Mouse (Mus musculus): ENCODE measurements at regions not wholly inside any gene's neighbourhood (a gene's known extent, or its start where the extent isn't known, plus 50 kb on each side); places are given as distances from the start of the nearest gene placed in this dataset.

DNA sequence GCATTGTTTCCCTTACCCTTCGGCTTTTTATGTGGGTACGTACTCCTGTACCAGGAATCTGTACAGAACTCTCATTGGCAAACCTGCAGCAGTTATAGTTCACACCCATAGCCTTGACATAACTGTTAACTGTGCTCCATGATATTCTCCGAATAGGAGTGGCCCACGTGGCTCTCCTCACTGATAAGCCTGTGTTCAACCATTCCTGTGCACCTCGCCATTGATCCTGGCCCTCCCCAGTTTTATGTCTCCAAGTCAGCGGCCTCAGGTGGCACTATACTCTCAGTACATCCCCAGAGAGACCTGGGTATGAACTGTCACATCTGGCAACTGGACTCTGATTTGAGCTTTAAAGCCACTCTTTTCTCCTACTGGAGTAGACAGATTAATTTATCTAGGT is 324.5 kb upstream of the Mtpn start:
- Histone ChIP-seq H3K4me1 (ENCODE audit: control insufficient read depth, insufficient read depth, low read length) (no peaks in the 10 kb centered on the region), H3K4me3 (ENCODE audit: low read depth, low read length) (no peak overlapping the region), H3K9ac (ENCODE audit: low read depth, low read length) (no peak overlapping the region), H3K27ac (replicated peaks; ENCODE audit: low read depth, low read length) (no peak overlapping the region), H3K27me3 (replicated peaks; ENCODE audit: control insufficient read depth, insufficient read depth, low read length) (no peaks in the 10 kb centered on the region), H3K9me3 (ENCODE audit: control insufficient read depth, low read length) (no peaks in the 10 kb centered on the region), H3K36me3 (ENCODE audit: control insufficient read depth, insufficient read depth, low read length) (no peaks in the 10 kb centered on the region), H3K4me2 (ENCODE audit: low read depth, low read length) (no peak overlapping the region)
- DNase-seq (ENCODE audit: low spot score) (no peak), ATAC-seq (ENCODE audit: low read depth) (no peak)
- 84% methylated on average over 6 of the region's 6 CpGs for WGBS

DNA sequence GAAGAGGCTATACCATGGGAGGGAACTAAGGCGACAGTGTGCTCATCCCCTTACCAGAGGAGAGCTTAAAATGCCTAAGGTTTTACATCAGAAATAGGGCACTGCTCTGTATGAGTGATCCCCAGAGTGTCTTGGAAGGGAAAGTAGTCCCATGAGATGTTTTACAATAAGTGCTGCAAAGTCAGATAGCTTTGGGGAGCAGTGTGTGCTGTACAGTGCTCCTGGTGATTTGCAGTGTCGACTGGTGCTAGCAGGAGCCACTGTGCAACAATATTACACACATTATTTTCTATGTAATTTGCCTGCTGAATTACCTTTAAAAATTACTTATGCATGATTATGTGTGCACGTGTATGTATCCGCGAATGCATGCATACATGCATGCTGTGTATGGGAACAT is 314.3 kb upstream of the Mtpn start:
- no peaks in the 10 kb centered on the region for H3K27me3 ChIP-seq (replicated peaks; ENCODE audit: control insufficient read depth, insufficient read depth, low read length)
- no peak overlapping the region for H3K4me2 ChIP-seq (ENCODE audit: low read depth, low read length)
- H3K9ac ChIP-seq (ENCODE audit: low read depth, low read length): no peak overlapping the region
- H3K9me3 ChIP-seq (ENCODE audit: control insufficient read depth, low read length): no peaks in the 10 kb centered on the region
- no peak overlapping the region for H3K27ac ChIP-seq (replicated peaks; ENCODE audit: low read depth, low read length)
- no peak overlapping the region for H3K4me3 ChIP-seq (ENCODE audit: low read depth, low read length)
- WGBS: 84% methylated on average over 5 of the region's 5 CpGs
- H3K36me3 ChIP-seq (ENCODE audit: control insufficient read depth, insufficient read depth, low read length): no peaks in the 10 kb centered on the region
- DNase-seq (ENCODE audit: low spot score): no peak
- ATAC-seq (ENCODE audit: low read depth): no peak
- H3K4me1 ChIP-seq (ENCODE audit: control insufficient read depth, insufficient read depth, low read length): no peaks in the 10 kb centered on the region

DNA sequence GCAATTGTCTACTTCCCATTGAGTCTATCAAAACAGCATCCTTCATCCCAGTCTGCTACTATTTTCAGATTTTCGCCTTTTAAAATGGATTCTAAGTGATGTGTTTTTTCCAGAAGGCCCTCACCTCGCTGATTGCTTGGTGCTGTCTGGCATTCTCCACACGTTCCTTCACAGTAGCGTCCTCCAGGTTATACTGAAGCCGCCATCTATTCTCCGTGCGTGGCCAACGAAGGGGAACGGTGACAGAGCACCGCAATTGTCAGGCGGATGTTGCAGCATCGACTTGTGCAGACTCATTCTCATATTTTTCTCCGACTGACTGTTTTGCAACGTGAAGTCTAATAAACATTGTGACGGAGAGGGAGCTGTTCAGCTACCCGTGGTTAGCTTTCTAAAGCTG is 277.0 kb upstream of the Mtpn start:
- no peak for ATAC-seq (ENCODE audit: low read depth)
- no peak for DNase-seq (ENCODE audit: low spot score)
- Histone ChIP-seq H3K27me3 (replicated peaks; ENCODE audit: control insufficient read depth, insufficient read depth, low read length) (no peaks in the 10 kb centered on the region), H3K36me3 (ENCODE audit: control insufficient read depth, insufficient read depth, low read length) (no peaks in the 10 kb centered on the region), H3K9ac (ENCODE audit: low read depth, low read length) (no peak overlapping the region), H3K4me3 (ENCODE audit: low read depth, low read length) (no peak overlapping the region), H3K4me1 (ENCODE audit: control insufficient read depth, insufficient read depth, low read length) (no peaks in the 10 kb centered on the region), H3K27ac (replicated peaks; ENCODE audit: low read depth, low read length) (no peak overlapping the region), H3K4me2 (ENCODE audit: low read depth, low read length) (no peak overlapping the region), H3K9me3 (ENCODE audit: control insufficient read depth, low read length) (no peaks in the 10 kb centered on the region)
- 86% methylated on average over 16 of the region's 16 CpGs for WGBS

DNA sequence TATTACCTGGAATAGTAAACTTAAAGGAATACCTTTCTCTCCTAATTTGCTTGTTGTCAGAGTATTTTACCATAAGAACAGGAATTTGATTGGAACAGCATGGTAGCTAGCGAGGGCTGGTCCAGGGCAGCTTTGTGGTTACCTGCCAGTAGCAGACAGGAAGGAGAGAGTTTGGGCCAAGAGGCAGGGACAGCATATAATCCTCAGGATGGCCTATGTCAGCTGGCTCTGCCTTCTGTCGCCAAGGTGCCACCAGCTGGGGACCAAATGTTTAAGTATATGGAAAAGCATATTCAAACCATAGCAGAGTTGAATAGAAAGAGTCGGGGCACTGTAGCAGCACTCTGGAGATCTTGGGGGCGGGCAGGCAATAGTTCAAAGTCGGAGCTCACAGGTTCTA is 274.8 kb upstream of the Mtpn start:
- WGBS: 75% methylated on average over 5 of the region's 5 CpGs
- Histone ChIP-seq H3K9ac (ENCODE audit: low read depth, low read length) (no peak overlapping the region), H3K27ac (replicated peaks; ENCODE audit: low read depth, low read length) (no peak overlapping the region), H3K4me1 (ENCODE audit: control insufficient read depth, insufficient read depth, low read length) (no peaks in the 10 kb centered on the region), H3K27me3 (replicated peaks; ENCODE audit: control insufficient read depth, insufficient read depth, low read length) (no peaks in the 10 kb centered on the region), H3K4me3 (ENCODE audit: low read depth, low read length) (no peak overlapping the region), H3K9me3 (ENCODE audit: control insufficient read depth, low read length) (no peaks in the 10 kb centered on the region), H3K4me2 (ENCODE audit: low read depth, low read length) (no peak overlapping the region), H3K36me3 (ENCODE audit: control insufficient read depth, insufficient read depth, low read length) (no peaks in the 10 kb centered on the region)
- ATAC-seq (ENCODE audit: low read depth): no peak
- DNase-seq (ENCODE audit: low spot score): no peak

DNA sequence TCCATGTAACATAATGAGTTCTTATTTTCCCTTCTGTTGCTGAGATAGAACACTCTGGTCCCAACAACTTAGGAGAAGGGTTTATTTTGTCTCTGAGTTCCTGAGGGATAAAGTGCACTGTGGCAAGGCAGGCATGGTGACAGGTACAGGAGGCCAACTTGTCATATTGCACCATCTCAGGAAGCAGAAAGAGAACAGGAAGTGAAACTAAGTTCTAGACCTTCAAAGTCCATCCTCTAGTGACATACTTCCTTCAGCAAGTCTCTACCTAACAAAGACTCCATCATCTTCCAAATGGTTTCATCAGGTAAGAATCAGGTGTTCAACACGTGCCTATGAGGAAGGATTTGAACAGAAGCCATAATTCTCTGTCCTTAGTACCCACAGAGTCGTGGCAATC is 266.1 kb upstream of the Mtpn start:
- Histone ChIP-seq H3K36me3 (ENCODE audit: control insufficient read depth, insufficient read depth, low read length) (no peaks in the 10 kb centered on the region), H3K9me3 (ENCODE audit: control insufficient read depth, low read length) (no peaks in the 10 kb centered on the region), H3K4me1 (ENCODE audit: control insufficient read depth, insufficient read depth, low read length) (no peaks in the 10 kb centered on the region), H3K27me3 (replicated peaks; ENCODE audit: control insufficient read depth, insufficient read depth, low read length) (no peaks in the 10 kb centered on the region), H3K9ac (ENCODE audit: low read depth, low read length) (no peak overlapping the region), H3K4me3 (ENCODE audit: low read depth, low read length) (no peak overlapping the region), H3K27ac (replicated peaks; ENCODE audit: low read depth, low read length) (no peak overlapping the region), H3K4me2 (ENCODE audit: low read depth, low read length) (no peak overlapping the region)
- 88% methylated on average over 2 of the region's 2 CpGs for WGBS
- ATAC-seq (ENCODE audit: low read depth): no peak
- no peak for DNase-seq (ENCODE audit: low spot score)

DNA sequence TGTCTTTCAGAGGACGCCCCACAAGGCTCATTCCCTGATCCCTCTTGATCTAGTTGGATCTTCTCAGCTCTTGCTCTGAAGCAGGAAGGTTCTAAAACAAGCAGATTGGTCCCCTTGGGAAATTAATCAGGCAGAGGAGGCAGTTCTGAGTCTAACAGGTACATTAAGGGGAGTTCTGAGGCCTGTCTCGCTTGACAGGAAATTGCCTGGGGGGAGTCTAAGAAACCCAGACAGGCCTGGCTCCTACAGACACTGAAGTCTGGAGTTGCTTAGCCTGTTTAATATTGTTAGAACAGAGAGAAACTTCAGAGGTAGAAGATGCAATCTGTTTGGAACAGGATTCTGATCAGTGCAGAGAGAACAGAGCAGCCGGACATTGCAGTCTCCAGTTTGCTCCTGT is 264.4 kb upstream of the Mtpn start:
- H3K9ac ChIP-seq (ENCODE audit: low read depth, low read length): no peak overlapping the region
- no peaks in the 10 kb centered on the region for H3K36me3 ChIP-seq (ENCODE audit: control insufficient read depth, insufficient read depth, low read length)
- no peak overlapping the region for H3K4me2 ChIP-seq (ENCODE audit: low read depth, low read length)
- H3K4me1 ChIP-seq (ENCODE audit: control insufficient read depth, insufficient read depth, low read length): no peaks in the 10 kb centered on the region
- WGBS: 35% methylated on average over 3 of the region's 3 CpGs
- H3K27me3 ChIP-seq (replicated peaks; ENCODE audit: control insufficient read depth, insufficient read depth, low read length): no peaks in the 10 kb centered on the region
- no peak overlapping the region for H3K27ac ChIP-seq (replicated peaks; ENCODE audit: low read depth, low read length)
- DNase-seq (ENCODE audit: low spot score): peak; percentile 56
- no peak overlapping the region for H3K4me3 ChIP-seq (ENCODE audit: low read depth, low read length)
- ATAC-seq (ENCODE audit: low read depth): 0 out of 2 replicates have a peak, but pooled peaks have one; percentile 33
- no peaks in the 10 kb centered on the region for H3K9me3 ChIP-seq (ENCODE audit: control insufficient read depth, low read length)

DNA sequence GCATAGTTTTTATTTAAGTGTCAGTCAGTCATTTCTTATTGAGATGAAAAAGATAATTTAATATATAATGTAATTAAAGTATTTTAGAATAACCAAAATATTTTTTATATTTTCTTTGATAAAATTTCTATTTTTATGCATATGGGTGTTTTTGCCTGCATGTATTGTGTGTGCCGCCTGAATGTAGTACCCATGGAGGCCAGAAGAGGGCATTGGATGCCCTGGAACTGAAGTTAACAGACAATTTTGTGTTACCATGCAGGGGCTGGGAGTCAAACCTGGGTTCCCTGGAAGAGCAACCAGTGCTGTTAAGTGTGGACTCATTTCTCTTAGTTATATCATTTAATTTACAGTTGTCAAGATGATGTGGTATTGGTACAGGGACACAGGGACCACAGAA is 240.0 kb upstream of the Mtpn start:
- 95% methylated on average over 1 of the region's 1 CpGs for WGBS

DNA sequence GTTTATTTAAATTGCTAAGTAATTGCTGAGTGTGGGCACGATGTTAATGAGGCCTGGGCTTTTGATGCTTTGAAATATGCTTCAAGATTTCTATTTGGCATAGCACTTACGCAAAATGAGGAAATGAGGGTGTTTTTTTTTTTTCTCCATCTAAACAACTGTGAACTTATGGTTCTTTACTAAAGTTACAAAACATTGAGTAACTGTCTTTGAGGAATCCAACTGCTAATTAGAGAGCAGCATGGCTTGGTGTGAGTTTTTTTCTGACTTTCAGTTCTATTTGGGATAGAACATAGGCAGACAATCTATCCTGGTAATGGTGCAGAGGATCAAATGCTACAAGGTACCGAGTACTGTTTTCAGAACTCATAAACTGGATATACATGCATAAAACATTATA is 231.2 kb upstream of the Mtpn start:
- H3K27me3 ChIP-seq (replicated peaks; ENCODE audit: control insufficient read depth, insufficient read depth, low read length): no peaks in the 10 kb centered on the region
- H3K4me1 ChIP-seq (ENCODE audit: control insufficient read depth, insufficient read depth, low read length): no peaks in the 10 kb centered on the region
- no peak overlapping the region for H3K4me3 ChIP-seq (ENCODE audit: low read depth, low read length)
- H3K4me2 ChIP-seq (ENCODE audit: low read depth, low read length): no peak overlapping the region
- H3K9me3 ChIP-seq (ENCODE audit: control insufficient read depth, low read length): no peaks in the 10 kb centered on the region
- no peak for ATAC-seq (ENCODE audit: low read depth)
- no peak for DNase-seq (ENCODE audit: low spot score)
- H3K27ac ChIP-seq (replicated peaks; ENCODE audit: low read depth, low read length): no peak overlapping the region
- H3K36me3 ChIP-seq (ENCODE audit: control insufficient read depth, insufficient read depth, low read length): no peaks in the 10 kb centered on the region
- WGBS: 82% methylated on average over 3 of the region's 3 CpGs
- H3K9ac ChIP-seq (ENCODE audit: low read depth, low read length): no peak overlapping the region

More for the DNA sequence above, 240.0 kb upstream of the Mtpn start:
- DNase-seq (ENCODE audit: low spot score) (no peak), ATAC-seq (ENCODE audit: low read depth) (no peak)
- no peaks in the 10 kb centered on the region for H3K36me3 ChIP-seq (ENCODE audit: control insufficient read depth, insufficient read depth, low read length)
- no peak overlapping the region for H3K4me3 ChIP-seq (ENCODE audit: low read depth, low read length)
- H3K27ac ChIP-seq (replicated peaks; ENCODE audit: low read depth, low read length): no peak overlapping the region
- no peaks in the 10 kb centered on the region for H3K4me1 ChIP-seq (ENCODE audit: control insufficient read depth, insufficient read depth, low read length)
- H3K9ac ChIP-seq (ENCODE audit: low read depth, low read length): no peak overlapping the region
- H3K27me3 ChIP-seq (replicated peaks; ENCODE audit: control insufficient read depth, insufficient read depth, low read length): no peaks in the 10 kb centered on the region
- no peak overlapping the region for H3K4me2 ChIP-seq (ENCODE audit: low read depth, low read length)
- no peaks in the 10 kb centered on the region for H3K9me3 ChIP-seq (ENCODE audit: control insufficient read depth, low read length)

DNA sequence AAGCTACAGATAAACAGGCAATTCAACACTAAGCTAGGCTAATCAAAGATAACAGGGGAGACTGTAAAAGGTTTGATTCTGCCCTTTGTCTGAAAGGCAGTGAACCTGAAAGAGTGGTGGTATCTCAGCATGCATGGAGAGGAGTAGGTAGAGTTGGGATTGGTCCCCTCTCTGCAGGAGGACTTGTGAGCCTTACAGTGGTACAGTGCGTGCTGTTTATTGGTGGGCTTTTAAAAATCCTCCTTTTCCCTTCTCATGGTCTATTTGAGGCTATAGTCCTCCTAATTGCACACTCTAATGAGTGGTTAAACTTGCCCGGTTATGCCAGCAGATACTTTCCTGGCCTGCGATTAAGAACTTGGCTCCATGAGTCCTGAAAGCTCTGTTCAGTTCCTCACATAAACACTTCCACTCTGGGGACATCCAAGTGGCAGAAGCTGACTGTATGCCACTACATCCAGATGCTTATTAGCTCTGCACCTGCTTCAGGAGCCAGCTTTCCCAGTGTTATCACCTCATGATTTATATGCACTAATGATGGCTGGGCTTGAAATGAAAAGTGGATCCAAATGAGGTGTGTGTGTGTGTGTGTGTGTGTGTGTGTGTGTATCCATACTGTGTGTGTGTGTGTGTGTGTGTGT is 220.0 kb upstream of the Mtpn start:
- Histone ChIP-seq H3K36me3 (ENCODE audit: control insufficient read depth, insufficient read depth, low read length) (no peaks in the 10 kb centered on the region), H3K4me2 (ENCODE audit: low read depth, low read length) (no peak overlapping the region), H3K4me3 (ENCODE audit: low read depth, low read length) (no peak overlapping the region), H3K9me3 (ENCODE audit: control insufficient read depth, low read length) (0 out of 2 replicates have a peak, but pooled peaks cover 5% of the 10 kb centered on the region), H3K27ac (replicated peaks; ENCODE audit: low read depth, low read length) (no peak overlapping the region), H3K9ac (ENCODE audit: low read depth, low read length) (no peak overlapping the region), H3K4me1 (ENCODE audit: control insufficient read depth, insufficient read depth, low read length) (no peaks in the 10 kb centered on the region), H3K27me3 (replicated peaks; ENCODE audit: control insufficient read depth, insufficient read depth, low read length) (no peaks in the 10 kb centered on the region)
- ATAC-seq (ENCODE audit: low read depth): no peak
- DNase-seq (ENCODE audit: low spot score): no peak
- WGBS: 67% methylated on average over 3 of the region's 3 CpGs
